Mouse (Mus musculus) liver, postnatal 0 days (tissue): Measurements from ENCODE around the gene Camk2g.

ENCODE experiments used
- CTCF ChIP-seq: sonication (generic); IDR thresholded peaks from 2 replicates; pipeline ENCODE4 v1.5.1; 2016; ENCODE audit warnings: antibody characterized with exemption, low read depth
- EP300 ChIP-seq: IDR thresholded peaks from 2 replicates; pipeline ENCODE4 v1.6.1; 2016; ENCODE audit warnings: antibody characterized with exemption, low read depth, mild to moderate bottlenecking

DNA sequence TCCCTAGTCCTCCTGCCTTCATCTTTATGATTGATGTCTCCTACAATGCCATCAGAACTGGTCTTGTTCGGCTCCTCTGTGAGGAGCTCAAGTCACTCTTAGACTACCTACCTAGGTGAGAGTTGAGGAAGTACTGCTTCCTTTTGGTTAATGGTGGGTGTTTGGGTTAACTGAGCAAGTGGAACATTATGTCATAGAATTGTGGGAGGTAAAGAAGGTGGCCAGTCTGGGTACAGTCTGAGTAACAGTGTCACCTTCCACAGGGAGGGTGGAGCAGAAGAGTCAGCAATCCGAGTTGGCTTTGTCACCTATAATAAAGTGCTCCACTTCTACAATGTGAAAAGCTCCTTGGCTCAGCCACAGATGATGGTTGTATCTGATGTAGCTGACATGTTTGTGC is 104.9 kb downstream of the Camk2g start:
- no peak for TF ChIP-seq CTCF
- TF ChIP-seq EP300: no peak
